Mouse (Mus musculus): ENCODE measurements around the gene Dlk2.

DNA sequence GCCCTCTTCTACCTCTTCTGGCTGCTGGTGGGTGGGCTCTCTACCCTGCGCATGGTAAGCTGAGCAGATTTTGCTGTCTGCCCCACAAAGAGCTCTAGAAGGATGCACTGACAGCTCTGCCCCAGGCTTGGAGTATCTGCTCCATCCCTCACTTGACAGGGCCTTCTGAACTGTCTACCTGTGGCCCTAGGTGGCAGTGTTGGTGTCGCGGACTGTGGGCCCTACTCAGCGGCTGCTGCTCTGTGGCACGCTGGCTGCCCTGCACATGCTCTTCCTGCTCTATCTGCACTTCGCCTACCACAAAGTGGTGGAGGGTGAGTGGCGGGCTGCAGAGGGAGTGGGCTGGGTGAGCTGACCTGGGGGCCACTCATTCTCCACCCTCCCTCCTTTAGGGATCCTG is 46.0 kb upstream of the Dlk2 start:
- TF ChIP-seq CTCF (conservative IDR thresholded peaks at IDR 0.05; ENCODE audit: insufficient read depth, insufficient read length, low read depth, low read length) (peak; percentile 34; the same call in 1 of the 2 replicates), POLR2A (IDR thresholded peaks at IDR 0.05; ENCODE audit: low read depth, low read length) (no peak)

Data from kidney, adult 2 months (tissue).